Mouse (Mus musculus): ENCODE data around the gene Myo19.

The Myo19 gene

DNA sequence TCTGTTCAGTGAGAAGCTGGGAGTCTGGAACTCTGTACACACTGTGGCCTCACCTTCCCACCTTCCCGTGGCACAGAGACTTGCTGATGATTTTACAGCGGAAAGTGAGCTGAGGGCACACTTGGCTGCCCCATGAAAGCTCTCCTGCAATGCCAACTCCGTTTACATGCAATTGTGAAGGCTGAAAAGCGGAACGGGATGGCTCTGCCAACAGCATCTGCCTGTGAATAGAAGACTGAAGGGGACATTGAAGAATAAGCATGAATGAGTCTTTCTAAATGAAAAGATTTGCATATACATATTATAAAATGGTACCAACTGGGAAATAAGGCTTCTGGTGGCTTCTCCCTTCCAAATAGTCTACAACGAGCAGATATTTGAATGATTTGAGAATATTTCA is 67.3 kb downstream of the Myo19 start:
- no peak for DNase-seq (ENCODE audit: low spot score)

DNA sequence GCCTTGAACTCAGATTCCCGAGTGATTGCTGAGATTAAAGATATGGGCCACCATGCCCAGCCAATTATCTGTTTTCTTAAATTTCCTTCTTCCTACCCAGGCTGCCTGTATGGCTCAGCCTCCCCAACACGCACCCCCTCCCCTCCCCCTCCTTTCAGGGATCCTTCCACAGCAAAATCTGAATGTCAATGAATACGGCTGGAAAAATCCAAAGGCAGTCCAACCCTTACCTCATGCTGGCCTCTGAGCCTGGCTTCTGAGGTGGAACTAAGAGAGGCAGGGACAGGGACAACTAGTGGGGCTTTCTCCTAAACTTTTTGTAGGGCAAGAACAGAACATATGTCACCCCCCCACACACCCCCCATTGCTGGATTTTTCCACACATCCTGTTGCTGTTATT is 68.2 kb downstream of the Myo19 start:
- no peak for DNase-seq (ENCODE audit: low spot score)

DNA sequence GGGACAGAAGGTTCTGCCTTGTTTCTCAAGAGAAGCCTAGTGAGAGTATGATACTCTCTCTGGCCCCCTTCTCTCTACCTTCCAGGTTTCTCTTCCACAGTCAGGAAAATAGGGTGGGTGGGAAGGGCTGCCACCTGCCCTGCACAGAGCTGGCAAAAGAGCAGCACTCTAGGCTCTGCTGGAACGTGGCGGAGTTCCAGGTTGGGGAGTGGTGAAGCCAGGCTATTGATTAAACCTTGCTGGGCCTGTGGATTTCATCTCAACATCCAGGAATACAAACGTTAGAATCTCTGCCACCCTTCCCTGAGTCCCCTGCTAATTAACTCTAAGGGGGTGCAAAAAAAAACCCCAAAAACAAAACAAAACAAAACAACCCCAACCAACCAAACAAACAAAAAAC is 68.6 kb downstream of the Myo19 start:
- no peak for DNase-seq (ENCODE audit: low spot score)

DNA sequence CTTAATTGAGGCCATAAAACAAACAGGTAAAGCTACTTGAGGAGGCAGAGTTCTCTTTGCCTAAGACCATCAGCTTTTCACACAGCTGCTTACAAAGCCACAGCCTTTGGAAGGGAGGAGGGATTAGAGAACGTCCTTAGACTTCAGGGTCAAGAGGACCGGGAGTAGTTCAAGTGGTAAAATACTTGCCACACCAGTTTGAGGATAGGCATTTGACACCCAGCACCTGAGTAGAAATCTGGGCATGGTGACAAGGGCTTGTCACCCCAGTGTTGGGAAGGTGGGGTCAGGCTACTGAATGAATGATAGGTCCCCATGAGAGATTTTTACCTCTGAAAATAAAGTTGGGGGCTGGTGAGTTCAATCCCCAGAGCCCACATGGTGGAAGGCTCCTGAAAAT is 72.7 kb downstream of the Myo19 start:
- DNase-seq (ENCODE audit: low spot score) = no peak

- no peak for DNase-seq (ENCODE audit: low spot score)
Measured at GRCm38 (mm10) chr11:84956400-84956799, 76.5 kb downstream of the Myo19 start.

DNA sequence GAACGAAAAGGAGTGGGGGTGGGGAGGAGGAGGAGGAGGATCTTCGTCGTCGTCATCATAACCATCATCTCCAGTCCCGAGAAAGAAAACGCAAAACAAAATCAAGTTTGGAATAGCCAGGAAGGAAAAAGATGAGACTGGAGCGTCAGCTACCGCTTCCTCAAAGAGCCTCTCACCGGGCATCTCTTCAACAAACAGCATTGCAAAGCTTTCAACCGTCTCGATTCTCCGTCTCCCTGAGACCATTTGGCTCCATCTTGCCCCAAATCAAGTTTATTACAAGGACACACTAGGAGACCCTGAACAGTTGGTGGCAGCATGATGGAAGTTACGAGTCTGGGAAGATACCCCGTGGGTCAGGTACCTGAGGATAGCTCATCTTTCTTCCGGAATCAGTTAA is 77.2 kb downstream of the Myo19 start:
- DNase-seq (ENCODE audit: low spot score) = no peak

DNA sequence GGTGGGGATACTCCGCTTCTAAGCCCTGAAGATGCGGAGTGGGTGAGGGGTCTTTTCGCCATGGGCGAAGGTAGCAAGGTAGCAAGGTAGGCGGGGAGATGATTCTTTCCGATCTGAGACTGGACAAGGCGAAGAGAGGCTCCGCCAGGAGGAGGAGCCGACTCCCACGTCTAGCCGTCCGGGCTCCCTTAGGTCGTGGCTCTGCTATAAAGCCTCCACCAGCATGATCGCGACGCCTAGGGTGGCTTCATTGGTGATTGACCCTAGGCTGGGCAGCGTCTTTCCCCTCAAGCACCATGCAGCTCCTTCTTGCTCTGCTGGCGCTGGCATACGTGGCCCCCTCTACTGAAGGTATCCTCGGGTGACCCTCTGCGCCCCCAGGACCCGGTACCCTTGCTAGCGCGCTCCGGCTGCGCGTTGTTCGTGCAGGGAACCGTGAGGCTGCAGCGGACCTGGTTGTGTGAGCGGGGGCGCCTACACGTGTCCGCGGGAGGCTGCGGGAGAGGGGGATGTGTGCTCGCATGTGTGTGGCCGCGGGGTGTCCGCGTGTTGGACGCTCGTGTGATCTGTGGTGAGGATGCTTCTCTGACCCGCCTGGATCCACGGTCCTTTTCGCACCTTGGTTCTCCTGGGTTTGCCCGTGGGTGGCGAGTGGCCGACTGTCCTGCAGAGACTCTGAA is 77.8 kb downstream of the Myo19 start, which contains the start of gene Car4:
Gene Car4 (plus strand): TSS at position 196 of the 680 bp plus-strand sequence.
- DNase-seq (ENCODE audit: low spot score) = no peak

- DNase-seq (ENCODE audit: low spot score) = no peak
Measured at GRCm38 (mm10) chr11:84958271-84958630, 78.3 kb downstream of the Myo19 start.

DNA sequence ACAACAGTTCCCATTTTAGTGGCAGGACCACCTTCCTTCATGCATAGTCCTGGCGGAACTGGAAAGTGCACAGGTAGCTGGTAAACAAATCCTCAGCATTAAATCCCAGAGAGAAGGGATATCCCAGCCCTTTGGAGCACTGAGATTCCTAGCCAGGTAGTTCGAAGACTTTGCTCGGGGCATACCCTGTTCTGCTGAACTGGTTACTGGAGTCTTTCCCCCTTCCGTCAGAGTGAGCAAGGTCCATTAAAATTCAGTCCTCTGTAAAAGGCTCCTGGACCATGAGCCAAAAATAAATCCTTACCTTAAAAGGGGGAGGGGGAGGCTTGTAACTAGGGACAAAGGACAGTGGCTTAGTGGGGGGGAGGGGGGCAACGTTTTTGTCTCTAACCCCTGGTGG is 79.2 kb downstream of the Myo19 start:
- no peak for DNase-seq (ENCODE audit: low spot score)

GRCm38 (mm10) chr11:84959701-84960181 is 79.8 kb downstream of the Myo19 start:
- no peak for DNase-seq (ENCODE audit: low spot score)

DNA sequence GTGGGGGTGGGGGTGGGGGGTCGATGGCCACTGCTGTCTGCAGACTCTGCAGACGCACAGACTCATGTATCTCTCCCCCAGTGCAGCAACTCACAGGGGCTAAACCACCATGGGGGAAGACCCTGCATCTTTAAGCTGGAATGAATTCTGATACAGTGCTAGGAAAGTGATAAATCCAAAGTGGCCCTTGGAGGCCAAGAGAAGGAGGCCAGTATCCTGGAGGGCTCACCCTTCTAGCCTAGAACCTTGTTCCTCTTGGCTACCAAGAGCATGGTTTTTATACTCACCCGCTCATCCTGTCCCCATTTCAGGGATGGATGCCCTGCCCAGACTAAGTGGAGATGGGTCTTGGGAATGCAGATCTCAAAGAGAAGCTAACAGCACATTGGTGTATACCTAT is 80.3 kb downstream of the Myo19 start:
- no peak for DNase-seq (ENCODE audit: low spot score)

DNA sequence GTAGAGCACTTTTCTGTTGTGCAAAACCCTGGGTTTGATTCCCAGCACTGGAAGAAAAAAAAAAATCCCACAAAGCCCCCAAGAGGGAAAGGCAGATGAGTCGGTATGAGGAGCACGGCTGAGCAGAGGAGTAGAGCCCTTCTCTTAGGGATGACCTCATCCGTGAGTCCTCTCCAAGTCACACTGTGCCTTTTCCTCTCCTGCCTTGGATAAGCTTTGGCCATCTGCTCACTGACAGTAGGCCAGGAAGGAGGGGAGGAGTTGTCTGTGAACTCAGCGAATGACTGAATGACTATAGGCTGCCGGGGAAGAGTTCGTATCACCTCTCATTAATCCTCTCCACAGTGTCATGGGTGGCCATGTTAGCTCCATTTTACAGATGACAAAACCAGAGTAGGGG is 80.8 kb downstream of the Myo19 start:
- no peak for DNase-seq (ENCODE audit: low spot score)
